Mouse (Mus musculus) megakaryocyte, embryonic 14.5 days (primary cell): ENCODE results near the gene Tubg2.

Experiments used
- FLI1 ChIP-seq: IDR thresholded peaks from 2 replicates; pipeline ENCODE4 v1.6.1; 2012; ENCODE audit warnings: low read length, inconsistent platforms, mixed read lengths
- GATA1 ChIP-seq: IDR thresholded peaks from 3 replicates; pipeline ENCODE4 v1.6.1; 2012; ENCODE audit warnings: mixed read lengths, low read length, inconsistent platforms, borderline replicate concordance

DNA sequence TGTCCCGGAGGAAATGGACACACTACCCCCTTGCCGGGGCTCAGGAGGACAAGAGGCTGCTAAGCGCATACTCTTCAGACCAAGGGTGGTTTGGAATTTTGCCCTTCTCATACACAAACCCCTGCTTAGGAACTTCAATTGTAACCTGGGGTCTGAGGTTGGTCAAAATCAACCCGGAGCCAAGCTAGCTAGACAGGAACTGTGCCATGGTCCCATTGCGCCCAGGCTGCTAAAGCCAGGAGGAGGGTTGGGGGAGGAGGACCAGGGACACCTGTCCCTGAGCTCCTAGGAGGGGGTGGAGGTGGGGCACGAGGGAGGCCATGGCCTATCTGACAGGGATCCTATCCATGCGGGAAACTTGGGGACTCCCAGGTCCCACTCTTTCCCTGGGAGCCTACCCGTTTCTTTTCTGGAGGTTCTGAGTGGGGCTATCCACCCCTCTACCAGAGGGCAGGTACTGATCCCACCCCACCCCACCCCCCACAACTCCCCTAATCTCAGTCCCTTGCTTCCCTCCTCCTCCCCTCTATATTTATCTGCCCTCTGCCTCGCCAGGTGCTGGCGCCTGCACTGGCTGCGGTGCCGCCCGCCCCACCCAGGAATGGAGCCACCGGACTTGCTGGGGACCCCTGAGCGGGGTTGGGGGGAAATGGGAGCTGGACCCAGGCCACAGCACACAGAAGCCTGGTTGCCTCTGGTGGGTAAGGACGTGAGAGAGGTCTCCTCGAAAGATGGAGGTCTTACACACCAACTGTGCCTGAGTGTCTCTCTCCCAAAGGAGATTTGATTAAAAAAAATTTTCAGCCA lies 13.8 kb downstream of the Tubg2 start:
- TF ChIP-seq GATA1 (no peak), FLI1 (no peak)
